Mouse (Mus musculus) midbrain, embryonic 11.5 days (tissue): ENCODE measurements around the gene Rint1. TPM values are rescaled to one million over a fixed set of nuclear protein-coding genes. Genes with fewer than 3 reads are reported as not detected.
"Not testable (repeated sequence)": the region's sequence is repeated elsewhere in the genome, so short reads cannot be mapped to it uniquely, and the experiment has no call there.

Experiments used
- ATAC-seq: fragments of 200-750 bp; cut with Nextera tagmentation; 2 replicates; pipeline ENCODE4 v1.8.0; 2017; ENCODE audit warnings: moderate TSS enrichment, moderate library complexity; ENCODE audit not compliant: low FRiP score
- DNase-seq: peaks from one replicate; pipeline ENCODE4 v3.0.0; 2015; ENCODE audit warnings: low spot score; ENCODE audit errors: missing footprints
- H3K27ac ChIP-seq: fragments of 300-500 bp; sonication (generic); 2 replicates; pipeline ENCODE4 v1.5.1; 2014; ENCODE audit warnings: low read depth, low read length
- H3K27me3 ChIP-seq: fragments of 300-500 bp; sonication (generic); 2 replicates; pipeline ENCODE4 v1.6.1; 2014; ENCODE audit warnings: mild to moderate bottlenecking, low read length, moderate library complexity, mixed read lengths; ENCODE audit not compliant: control insufficient read depth, insufficient read depth
- H3K36me3 ChIP-seq: fragments of 300-500 bp; sonication (generic); 2 replicates; pipeline ENCODE4 v1.6.1; 2014; ENCODE audit warnings: mild to moderate bottlenecking, low read length, moderate library complexity, mixed read lengths; ENCODE audit not compliant: control insufficient read depth, insufficient read depth
- H3K4me1 ChIP-seq: fragments of 300-500 bp; sonication (generic); 2 replicates; pipeline ENCODE4 v1.6.1; 2014; ENCODE audit warnings: low read length; ENCODE audit not compliant: control insufficient read depth, insufficient read depth
- H3K4me2 ChIP-seq: fragments of 300-500 bp; sonication (generic); 2 replicates; pipeline ENCODE4 v1.6.1; 2014; ENCODE audit warnings: mild to moderate bottlenecking, moderate library complexity
- H3K4me3 ChIP-seq: fragments of 300-500 bp; sonication (generic); 2 replicates; pipeline ENCODE4 v1.5.1; 2014; ENCODE audit warnings: low read depth, low read length
- H3K9ac ChIP-seq: fragments of 300-500 bp; sonication (generic); 2 replicates; pipeline ENCODE4 v1.6.1; 2014; ENCODE audit warnings: low read length
- H3K9me3 ChIP-seq: fragments of 300-500 bp; sonication (generic); 2 replicates; pipeline ENCODE4 v1.6.1; 2016; ENCODE audit warnings: low read length; ENCODE audit not compliant: control insufficient read depth
- WGBS: fragments of 180-500 bp; shearing (Covaris S2); extraction: QIAGEN DNeasy Blood & Tissue Kit; methylation state at CpG from one replicate; pipeline ENCODE4 v1.1.7; 2014; 5-methylcytosine and 5-hydroxymethylcytosine counted together
- polyA plus RNA-seq: library from polyadenylated mRNA; unstranded; fragments of >200 nt; fragmentation: Nextera tagmentation; extraction: Ambion mirVana; gene quantifications from 2 replicates; pipeline ENCODE4 v1.2.1, GENCODE M21; 2014

Gene Rint1
- polyA plus RNA-seq, 1 experiment from 2014 or later = 24.9 TPM

- H3K4me2 ChIP-seq = no peak overlapping the region
- H3K27me3 ChIP-seq = no peaks in the 10 kb centered on the region
- H3K27ac ChIP-seq = no peak overlapping the region
- H3K9ac ChIP-seq = no peak overlapping the region
- 36% methylated on average over 5 of the region's 5 CpGs for WGBS
- H3K4me1 ChIP-seq = no peaks in the 10 kb centered on the region
- ATAC-seq (no peak), DNase-seq (no peak)
- peaks cover 20% of the 10 kb centered on the region for H3K36me3 ChIP-seq
- no peak overlapping the region for H3K4me3 ChIP-seq
- no peaks in the 10 kb centered on the region for H3K9me3 ChIP-seq
Measured at GRCm38 (mm10) chr5:23814841-23815240, 27.3 kb downstream of the Rint1 start.

GRCm38 (mm10) chr5:23816681-23817080, 29.2 kb downstream of the Rint1 start:
- Histone ChIP-seq H3K4me3 (no peak overlapping the region), H3K4me1 (no peaks in the 10 kb centered on the region), H3K36me3 (peaks cover 16% of the 10 kb centered on the region), H3K9me3 (no peaks in the 10 kb centered on the region), H3K4me2 (no peak overlapping the region), H3K27ac (no peak overlapping the region), H3K27me3 (no peaks in the 10 kb centered on the region), H3K9ac (no peak overlapping the region)
- no peak for ATAC-seq
- WGBS = 90% methylated on average over 15 of the region's 15 CpGs
- DNase-seq = no peak

- no peaks in the 10 kb centered on the region for H3K9me3 ChIP-seq
Measured at GRCm38 (mm10) chr5:23822306-23822705, 34.8 kb downstream of the Rint1 start.

DNA sequence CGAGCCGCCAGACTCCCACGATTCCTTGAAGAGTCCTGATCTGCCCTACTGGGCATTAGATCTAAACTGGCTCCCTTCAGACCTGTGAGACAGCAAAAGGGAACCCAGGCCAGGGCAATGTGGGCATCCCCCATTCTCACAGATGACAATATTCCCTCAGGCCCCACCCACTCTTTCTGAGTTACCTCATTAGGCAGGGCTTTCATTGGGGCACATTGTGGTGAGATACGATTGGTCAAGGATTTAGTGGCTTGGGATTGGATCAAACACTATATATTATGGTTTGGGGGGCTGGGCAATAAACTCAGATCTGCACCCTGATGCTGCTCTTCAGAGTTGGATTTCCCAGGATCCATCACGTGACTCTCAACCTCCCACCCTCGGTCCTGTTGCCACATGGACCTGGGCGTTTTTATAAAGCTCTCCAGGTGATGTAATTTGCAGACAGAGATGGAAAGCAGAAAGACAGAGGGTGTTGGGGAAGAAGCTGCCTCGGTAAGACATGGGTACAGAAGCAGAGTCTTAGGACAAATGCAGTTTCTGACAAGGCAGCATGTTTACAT, 36.7 kb downstream of the Rint1 start:
- H3K4me1 ChIP-seq = no peaks in the 10 kb centered on the region
- DNase-seq (no peak), ATAC-seq (no peak)
- H3K4me2 ChIP-seq = no peak overlapping the region
- 84% methylated on average over 8 of the region's 8 CpGs for WGBS
- H3K36me3 ChIP-seq = no peaks in the 10 kb centered on the region
- no peaks in the 10 kb centered on the region for H3K9me3 ChIP-seq
- no peak overlapping the region for H3K4me3 ChIP-seq
- no peak overlapping the region for H3K9ac ChIP-seq
- no peak overlapping the region for H3K27ac ChIP-seq
- no peaks in the 10 kb centered on the region for H3K27me3 ChIP-seq

More at GRCm38 (mm10) chr5:23822306-23822705, 34.8 kb downstream of the Rint1 start:
- H3K4me3 ChIP-seq = no peak overlapping the region
- H3K27me3 ChIP-seq = no peaks in the 10 kb centered on the region
- DNase-seq (no peak), ATAC-seq (no peak)
- no peak overlapping the region for H3K4me2 ChIP-seq
- no peaks in the 10 kb centered on the region for H3K36me3 ChIP-seq
- no peak overlapping the region for H3K27ac ChIP-seq
- H3K4me1 ChIP-seq = no peaks in the 10 kb centered on the region
- H3K9ac ChIP-seq = no peak overlapping the region
- 87% methylated on average over 11 of the region's 11 CpGs for WGBS

DNA sequence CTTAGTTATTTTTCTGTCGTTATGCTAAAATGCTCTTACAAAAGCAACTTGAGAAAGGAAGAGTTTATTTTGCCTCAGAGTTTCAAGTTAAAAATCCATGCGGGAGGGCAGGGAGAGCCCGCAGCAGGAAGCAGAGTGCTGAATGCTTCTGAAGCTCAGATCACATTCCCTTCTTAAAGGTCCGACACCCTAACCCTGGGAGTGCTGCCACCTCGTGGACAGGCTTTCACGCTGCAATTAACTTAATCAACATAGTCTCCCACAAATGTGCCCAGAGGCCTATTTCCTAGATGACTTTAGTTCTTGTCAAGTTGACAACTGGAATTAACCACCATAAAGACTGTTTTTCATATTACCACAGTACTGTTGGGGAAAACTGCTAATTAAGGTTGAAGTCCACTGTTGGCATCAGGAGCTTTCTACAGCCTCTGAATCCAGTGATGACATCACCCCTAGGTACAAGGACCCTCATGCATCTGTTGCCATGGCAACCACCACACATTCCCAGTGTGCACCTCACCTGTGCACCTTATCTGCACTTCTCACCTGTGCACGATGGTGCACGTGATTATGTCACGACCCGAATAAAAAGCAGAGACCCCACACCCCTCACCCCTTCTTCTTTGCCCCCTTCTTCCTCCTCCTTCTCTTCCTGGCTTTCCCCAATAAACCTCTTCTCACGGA, 39.0 kb downstream of the Rint1 start:
- Histone ChIP-seq H3K27ac (no peak overlapping the region), H3K36me3 (no peaks in the 10 kb centered on the region), H3K4me2 (no peak overlapping the region), H3K9ac (no peak overlapping the region), H3K4me1 (no peaks in the 10 kb centered on the region), H3K9me3 (no peaks in the 10 kb centered on the region), H3K27me3 (peaks cover 6% of the 10 kb centered on the region), H3K4me3 (no peak overlapping the region)
- ATAC-seq (no peak), DNase-seq (peak; percentile 92)
- WGBS = 37% methylated on average over 11 of the region's 11 CpGs

DNA sequence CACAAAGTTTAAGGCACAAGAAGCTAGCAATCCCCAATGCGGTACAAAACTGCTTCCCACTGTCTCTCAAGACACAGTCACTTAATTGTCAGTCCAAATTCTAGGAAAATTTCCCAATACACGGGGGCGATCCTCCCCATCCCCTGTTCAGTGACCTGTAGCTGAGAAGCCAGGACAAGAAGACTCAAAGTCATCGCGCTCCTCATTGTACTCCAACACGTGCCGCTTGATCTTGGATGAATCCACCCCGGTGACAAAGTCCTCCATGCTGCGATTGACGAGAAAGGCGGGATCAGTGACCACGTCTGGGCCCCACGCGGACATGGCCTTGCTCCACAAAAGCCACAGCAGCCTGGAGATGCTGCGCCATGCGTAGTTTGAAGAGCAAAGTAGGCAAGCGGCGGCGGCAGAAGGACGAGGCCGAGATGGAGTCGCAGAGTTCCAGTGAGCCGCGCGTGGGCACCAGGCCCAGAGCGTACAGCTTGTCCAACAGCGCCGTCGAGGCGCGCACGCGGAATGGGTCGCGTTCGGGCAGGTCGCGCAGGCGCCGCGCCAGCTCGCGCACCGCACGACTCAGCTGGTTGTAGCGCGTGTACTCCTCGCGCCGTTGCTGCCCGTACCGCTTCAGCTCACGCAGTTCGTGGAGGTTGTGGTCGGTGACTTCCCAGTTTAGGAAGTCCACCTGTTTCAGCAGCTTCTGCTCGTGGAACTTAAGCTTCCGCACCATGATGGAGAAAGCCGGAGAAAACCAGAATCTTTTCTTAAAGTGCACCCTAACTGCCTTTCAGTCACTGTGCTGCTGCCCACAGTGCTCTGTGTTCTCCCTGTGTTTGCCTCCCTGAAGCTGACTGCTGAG, 43.6 kb downstream of the Rint1 start:
- no peaks in the 10 kb centered on the region for H3K36me3 ChIP-seq
- ATAC-seq = no peak
- H3K27ac ChIP-seq = no peak overlapping the region
- no peak overlapping the region for H3K4me3 ChIP-seq
- peak; percentile 86 for DNase-seq
- 38% methylated on average over 58 of the region's 58 CpGs for WGBS
- H3K27me3 ChIP-seq = peaks cover 6% of the 10 kb centered on the region
- no peak overlapping the region for H3K9ac ChIP-seq
- no peak overlapping the region for H3K4me2 ChIP-seq
- H3K4me1 ChIP-seq = no peaks in the 10 kb centered on the region
- H3K9me3 ChIP-seq = no peaks in the 10 kb centered on the region

- H3K36me3 ChIP-seq, H3K27me3 ChIP-seq, H3K9me3 ChIP-seq, H3K9ac ChIP-seq, H3K4me3 ChIP-seq, H3K4me2 ChIP-seq, ATAC-seq, H3K27ac ChIP-seq, H3K4me1 ChIP-seq: not testable (repeated sequence)
- WGBS = 79% methylated on average over 1 of the region's 1 CpGs
- peak; percentile 23 for DNase-seq
Measured at GRCm38 (mm10) chr5:23835691-23836090, 48.2 kb downstream of the Rint1 start.

DNA sequence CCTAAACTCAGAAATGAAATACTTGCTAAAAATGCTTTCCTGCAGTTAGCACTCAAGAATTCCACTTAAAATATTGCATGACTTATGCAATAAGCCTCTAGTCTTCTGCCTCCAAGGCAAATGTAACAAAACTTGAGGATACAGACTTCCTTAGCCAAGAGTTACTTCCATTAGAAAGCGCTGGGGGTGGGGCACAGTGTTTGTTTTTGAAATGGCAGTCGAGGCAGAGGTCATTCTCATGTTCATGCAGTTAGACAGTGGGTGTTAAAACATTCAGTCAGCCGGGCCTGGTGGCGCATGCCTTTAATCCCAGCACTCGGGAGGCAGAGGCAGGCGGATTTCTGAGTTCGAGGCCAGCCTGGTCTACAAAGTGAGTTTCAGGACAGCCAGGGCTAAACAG, 50.6 kb downstream of the Rint1 start:
- ATAC-seq (no peak), DNase-seq (no peak)
- 93% methylated on average over 7 of the region's 7 CpGs for WGBS
- Histone ChIP-seq H3K9ac (no peak overlapping the region), H3K27ac (no peak overlapping the region), H3K36me3 (peaks cover 3% of the 10 kb centered on the region; the same call in 1 of the 2 replicates), H3K4me3 (no peak overlapping the region), H3K4me1 (peaks cover 4% of the 10 kb centered on the region), H3K27me3 (no peaks in the 10 kb centered on the region), H3K9me3 (no peaks in the 10 kb centered on the region), H3K4me2 (no peak overlapping the region)
